Mouse (Mus musculus) ES-E14 (cell line): ENCODE data around the gene Map2k7. TPM values are rescaled to one million over a fixed set of nuclear protein-coding genes. Genes with fewer than 3 reads are reported as not detected.
"Not testable (repeated sequence)": the region's sequence is repeated elsewhere in the genome, so short reads cannot be mapped to it uniquely, and the experiment has no call there.

Experiments used
- DNase-seq: peaks from one replicate; pipeline ENCODE4 v3.0.0-alpha.2; 2013; ENCODE audit warnings: low read depth, low spot score
- H3K27ac ChIP-seq: 2 replicates; pipeline ENCODE4 v1.5.1; 2012; ENCODE audit warnings: low read depth, mild to moderate bottlenecking, low read length, moderate library complexity, mixed read lengths; ENCODE audit not compliant: poor library complexity, insufficient read depth, severe bottlenecking
- H3K36me3 ChIP-seq: 2 replicates; pipeline ENCODE4 v1.6.1; 2012; ENCODE audit warnings: mild to moderate bottlenecking, low read length, moderate library complexity, mixed read lengths; ENCODE audit not compliant: control insufficient read depth, poor library complexity, insufficient read depth, severe bottlenecking
- H3K4me1 ChIP-seq, 2 experiments: fragments of 150-350 bp in 1 of 2; sonication (generic) in 1 of 2; 2 replicates each; pipeline ENCODE4 v1.6.1; 2012; ENCODE audit warnings: low read length in 2 of 2, mild to moderate bottlenecking in 1 of 2, mixed read lengths in 1 of 2; ENCODE audit not compliant: control insufficient read depth in 2 of 2, insufficient read depth in 2 of 2, poor library complexity in 1 of 2
- H3K4me3 ChIP-seq, 2 experiments: fragments of 150-350 bp in 1 of 2; sonication (generic) in 1 of 2; 2 replicates each; pipeline ENCODE4 v1.5.1; 2012; ENCODE audit warnings: low read length in 2 of 2, low read depth in 1 of 2, mild to moderate bottlenecking in 1 of 2, mixed read lengths in 1 of 2; ENCODE audit not compliant: insufficient read depth in 1 of 2, poor library complexity in 1 of 2, severe bottlenecking in 1 of 2
- H3K9ac ChIP-seq: 2 replicates; pipeline ENCODE4 v1.6.1; 2012; ENCODE audit warnings: low read depth, mild to moderate bottlenecking, low read length, mixed read lengths; ENCODE audit not compliant: poor library complexity, insufficient read depth, severe bottlenecking
- H3K9me3 ChIP-seq: fragments of 150-350 bp; sonication (generic); 2 replicates; pipeline ENCODE4 v1.6.1; 2012; ENCODE audit warnings: low read depth, mild to moderate bottlenecking, low read length; ENCODE audit not compliant: control insufficient read depth, insufficient read depth
- CHD2 ChIP-seq: IDR thresholded peaks from 2 replicates; pipeline ENCODE4 v1.6.1; 2014; ENCODE audit warnings: mild to moderate bottlenecking, low read depth, low read length, inconsistent platforms
- HCFC1 ChIP-seq: IDR thresholded peaks from 2 replicates; pipeline ENCODE4 v1.6.1; 2012; ENCODE audit warnings: low read length, inconsistent platforms, borderline replicate concordance; ENCODE audit not compliant: insufficient read depth
- MAFK ChIP-seq: IDR thresholded peaks from 2 replicates; pipeline ENCODE4 v1.6.1; 2014; ENCODE audit warnings: mild to moderate bottlenecking, low read depth, low read length, inconsistent platforms; ENCODE audit not compliant: insufficient read depth
- ZC3H11A ChIP-seq: IDR thresholded peaks from 2 replicates; pipeline ENCODE4 v1.6.1; 2012; ENCODE audit warnings: low read depth, mild to moderate bottlenecking, inconsistent platforms, low read length, borderline replicate concordance
- ZNF384 ChIP-seq: IDR thresholded peaks from 2 replicates; pipeline ENCODE4 v1.6.1; 2012; ENCODE audit warnings: low read depth, low read length, inconsistent platforms
- in situ Hi-C, 2 experiments: fragments of 600-800 bp; cut with MboI; formaldehyde crosslinking; loops; one replicate each; pipeline ENCODE4 v1.15.1; 2025; ENCODE audit warnings: low sequenced_read_pairs in 2 of 2, inconsistent platforms in 1 of 2; ENCODE audit not compliant: unreplicated experiment in 2 of 2
- total RNA-seq: library from RNA; depleted of rRNA; stranded (reverse); fragments of 300-350 nt; gene quantifications from 2 replicates; pipeline ENCODE4 v1.2.3, GENCODE M21; 2012

Gene Map2k7
- total RNA-seq, 1 experiment = 22.0 TPM

GRCm38 (mm10) chr8:4250306-4250970 lies 11.9 kb downstream of the Map2k7 start:
- Histone ChIP-seq H3K9me3 (no peaks in the 10 kb centered on the region), H3K36me3 (peaks cover 15% of the 10 kb centered on the region), H3K9ac (peak overlapping the region; percentile 19), H3K4me3 (peak overlapping the region; percentile 45 to 51; a peak in 2 of 4 replicates), H3K4me1 (peaks cover 8 to 21% of the 10 kb centered on the region in 2 experiments; a peak in 2 of 4 replicates), H3K27ac (no peak overlapping the region)
- TF ChIP-seq MAFK (no peak), CHD2 (no peak), ZNF384 (no peak)
- in situ Hi-C loops = no loop called here
- DNase-seq = no peak

DNA sequence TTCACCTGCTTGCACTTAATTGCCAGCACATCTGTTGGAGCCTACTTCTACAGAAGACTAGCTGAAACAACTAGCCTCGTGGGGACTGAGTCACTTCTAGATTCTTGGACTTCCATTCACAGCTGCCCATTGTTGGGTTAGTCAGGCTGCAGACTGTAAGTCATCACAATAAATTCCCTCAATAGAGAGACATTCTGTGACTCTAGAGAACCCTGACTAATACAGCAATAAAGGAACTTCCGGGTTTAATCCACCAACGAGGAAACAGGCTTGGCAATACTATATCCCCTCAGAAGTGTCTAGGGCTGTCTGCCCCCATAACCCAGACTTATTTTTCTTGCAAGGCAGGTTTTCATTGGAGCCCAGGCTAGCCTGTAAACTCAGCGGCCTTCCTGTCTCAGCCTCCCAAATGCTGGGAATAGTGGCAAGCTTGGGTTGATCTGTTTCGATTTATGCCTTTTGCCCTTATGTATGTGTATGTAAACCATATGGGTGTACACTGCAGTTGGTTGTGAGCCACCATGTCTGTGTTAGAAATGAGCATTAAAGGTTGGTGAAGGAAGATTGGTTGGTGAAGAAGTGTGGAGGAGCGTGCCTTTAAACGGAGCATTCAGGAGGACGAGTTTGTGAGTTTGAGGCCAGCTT lies 13.7 kb downstream of the Map2k7 start:
- no peaks in the 10 kb centered on the region for H3K9me3 ChIP-seq
- H3K4me1 ChIP-seq = peaks cover 8 to 19% of the 10 kb centered on the region in 2 experiments; a peak in 2 of 4 replicates
- no peak for DNase-seq
- H3K4me3 ChIP-seq = peak overlapping the region in 1 of 2 experiments; percentile 97; a peak in 2 of 4 replicates
- TF ChIP-seq ZC3H11A (no peak), MAFK (no peak), CHD2 (no peak), ZNF384 (no peak)
- H3K27ac ChIP-seq = no peak overlapping the region
- H3K36me3 ChIP-seq = peaks cover 7% of the 10 kb centered on the region
- H3K9ac ChIP-seq = peak overlapping the region; percentile 46; the same call in 1 of the 2 replicates
- in situ Hi-C loops = no loop called here

- H3K27ac ChIP-seq = no peak within 1 kb of the TSS; the same call in 1 of the 2 replicates
- peaks cover 7% of the 10 kb centered on the region for H3K36me3 ChIP-seq
- H3K9ac ChIP-seq = peak within 1 kb of the TSS; percentile 91
- peak; percentile 91 for DNase-seq
- peak within 1 kb of the TSS; percentile 96 to 97 for H3K4me3 ChIP-seq
- peaks cover 11 to 19% of the 10 kb centered on the region in 2 experiments; a peak in 1 of 4 replicates for H3K4me1 ChIP-seq
- no peaks in the 10 kb centered on the region for H3K9me3 ChIP-seq
- in situ Hi-C loops = no loop called here
- TF ChIP-seq CHD2 (no peak), ZC3H11A (no peak), HCFC1 (0 out of 2 replicates have a peak, but pooled peaks have one; percentile 12), ZNF384 (no peak), MAFK (no peak)
Measured at GRCm38 (mm10) chr8:4252934-4253841, 14.6 kb downstream of the Map2k7 start, which contains the start of gene Snapc2. Gene Snapc2 (plus strand): TSS chr8:4253080.

DNA sequence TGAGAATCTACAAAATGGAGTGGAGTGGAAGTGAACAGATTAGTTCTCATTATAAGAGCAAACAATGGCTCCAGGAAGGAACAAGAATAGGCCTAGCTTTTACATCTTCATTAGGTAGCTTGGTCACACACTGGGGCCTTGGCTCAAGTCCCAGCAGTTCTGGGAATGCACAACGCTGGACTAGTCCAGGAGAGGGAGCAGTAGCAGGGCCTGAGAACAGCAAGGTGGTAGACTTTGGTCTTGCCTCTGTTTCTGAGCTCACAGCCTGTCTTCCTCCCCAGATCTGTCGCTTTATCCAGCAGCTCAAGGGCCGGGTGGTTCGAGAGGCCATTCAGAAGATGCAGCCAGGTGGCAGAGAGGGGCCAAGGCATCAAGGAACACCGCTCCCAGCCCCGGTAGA lies 15.5 kb downstream of the Map2k7 start:
- TF ChIP-seq CHD2 = no peak
- TF ChIP-seq MAFK = no peak
- TF ChIP-seq ZC3H11A = no peak
- TF ChIP-seq ZNF384 = no peak
- TF ChIP-seq HCFC1 = no peak
- 0 out of 4 replicates have a peak overlapping the region, but pooled peaks of 1 of the 2 experiments have one; percentile 97 for H3K4me3 ChIP-seq
- H3K9me3 ChIP-seq = no peaks in the 10 kb centered on the region
- in situ Hi-C loops = no loop called here
- peaks cover 7% of the 10 kb centered on the region for H3K36me3 ChIP-seq
- no peak for DNase-seq
- no peak overlapping the region for H3K27ac ChIP-seq
- peaks cover 11 to 18% of the 10 kb centered on the region in 2 experiments; a peak in 1 of 4 replicates for H3K4me1 ChIP-seq
- H3K9ac ChIP-seq = no peak overlapping the region

DNA sequence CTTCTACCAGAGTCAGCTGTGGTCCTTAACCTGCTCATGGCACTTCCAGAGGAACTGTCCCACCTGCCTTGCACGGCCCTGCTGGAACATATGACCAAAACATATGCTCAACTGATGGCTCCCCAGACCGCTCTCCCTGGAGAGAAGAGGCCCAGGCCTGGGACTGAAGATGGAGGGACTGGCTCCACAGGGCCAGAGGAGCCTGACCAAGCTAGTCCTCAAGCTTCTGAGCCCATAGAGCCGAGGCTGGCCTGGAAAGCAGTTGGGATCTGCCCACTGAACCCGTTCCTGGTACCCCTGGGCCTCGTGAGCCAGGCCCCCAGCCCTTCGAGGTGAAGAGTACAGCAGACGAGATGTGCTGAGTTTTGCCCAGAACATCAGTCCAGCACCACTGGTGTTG lies 16.9 kb downstream of the Map2k7 start:
- H3K4me3 ChIP-seq, in situ Hi-C loops, H3K9me3 ChIP-seq, H3K27ac ChIP-seq, DNase-seq, H3K9ac ChIP-seq: not testable (repeated sequence)
- peaks cover 15% of the 10 kb centered on the region for H3K36me3 ChIP-seq
- peaks cover 7 to 17% of the 10 kb centered on the region in 2 experiments; a peak in 2 of 4 replicates for H3K4me1 ChIP-seq
